Mouse (Mus musculus): Measurements from ENCODE around the gene Rxfp2.

DNA sequence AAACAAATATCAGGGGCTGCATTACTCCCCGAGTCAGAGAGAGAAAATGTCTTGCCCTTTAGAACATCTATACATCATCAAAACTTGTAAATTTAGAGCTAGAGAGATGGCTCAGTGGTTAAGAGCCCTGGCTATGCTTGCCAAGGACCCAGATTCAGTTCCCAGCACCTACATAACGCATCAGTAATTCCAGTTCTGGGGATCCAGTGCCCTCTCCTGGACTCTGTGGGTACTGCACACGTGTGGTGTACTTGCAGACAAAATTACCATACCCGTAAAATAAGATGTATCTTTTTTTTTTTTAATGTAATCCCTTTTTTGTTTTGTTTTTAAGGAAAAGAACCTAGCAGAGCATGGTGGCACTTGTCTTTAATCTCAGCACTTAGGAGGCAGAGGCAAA, 21.9 kb upstream of the Rxfp2 start:
- TF ChIP-seq CTCF (IDR thresholded peaks at IDR 0.05; ENCODE audit: borderline replicate concordance, insufficient read depth, low read length) = no peak
- TF ChIP-seq POLR2A (IDR thresholded peaks at IDR 0.05; ENCODE audit: low read depth, low read length) = no peak
